Mouse (Mus musculus) stomach, embryonic 15.5 days (tissue): Measurements from ENCODE around the gene Atxn7. TPM values are rescaled to one million over a fixed set of nuclear protein-coding genes. Genes with fewer than 3 reads are reported as not detected.

Source experiments
- ATAC-seq: fragments of 200-750 bp; cut with Nextera tagmentation; 2 replicates; pipeline ENCODE4 v1.8.0; 2017; ENCODE audit warnings: low read depth, moderate number of reproducible peaks, moderate TSS enrichment; ENCODE audit not compliant: insufficient read depth, low FRiP score
- H3K27ac ChIP-seq: fragments of 300-500 bp; sonication (generic); 2 replicates; pipeline ENCODE4 v1.5.1; 2015; ENCODE audit warnings: mild to moderate bottlenecking, inconsistent platforms
- H3K27me3 ChIP-seq: fragments of 300-500 bp; sonication (generic); replicated peaks from 2 replicates; pipeline ENCODE4 v1.6.1; 2015; ENCODE audit warnings: inconsistent platforms
- H3K36me3 ChIP-seq: fragments of 300-500 bp; sonication (generic); 2 replicates; pipeline ENCODE4 v1.6.1; 2015; ENCODE audit warnings: inconsistent platforms
- H3K4me1 ChIP-seq: fragments of 300-500 bp; sonication (generic); 2 replicates; pipeline ENCODE4 v1.6.1; 2015; ENCODE audit warnings: inconsistent platforms
- H3K4me2 ChIP-seq: fragments of 300-500 bp; sonication (generic); 2 replicates; pipeline ENCODE4 v1.6.1; 2015; ENCODE audit warnings: mild to moderate bottlenecking, inconsistent platforms
- H3K4me3 ChIP-seq: fragments of 300-500 bp; sonication (generic); replicated peaks from 2 replicates; pipeline ENCODE4 v1.5.1; 2015; ENCODE audit warnings: inconsistent platforms
- H3K9ac ChIP-seq: fragments of 300-500 bp; sonication (generic); 2 replicates; pipeline ENCODE4 v1.6.1; 2015; ENCODE audit warnings: inconsistent platforms
- H3K9me3 ChIP-seq: fragments of 300-500 bp; sonication (generic); 2 replicates; pipeline ENCODE4 v1.6.1; 2016; ENCODE audit warnings: inconsistent platforms
- whole genome bisulfite sequencing: fragments of 180-500 bp; shearing (Covaris S2); methylation state at CpG from one replicate; pipeline ENCODE4 v1.1.7; 2015; 5-methylcytosine and 5-hydroxymethylcytosine counted together
- polyA plus RNA-seq: library from polyadenylated mRNA; unstranded; fragments of >200 nt; fragmentation: Nextera tagmentation; extraction: Ambion mirVana; gene quantifications from 2 replicates; pipeline ENCODE4 v1.2.1, GENCODE M21; 2015

Atxn7 gene
- polyA plus RNA-seq, 1 experiment from 2014 or later, result 4.8 TPM

- H3K9ac ChIP-seq, result no peak overlapping the region
- H3K27ac ChIP-seq, result no peak overlapping the region
- H3K4me2 ChIP-seq, result no peak overlapping the region
- no peaks in the 10 kb centered on the region for H3K9me3 ChIP-seq
- no peaks in the 10 kb centered on the region for H3K36me3 ChIP-seq
- no peaks in the 10 kb centered on the region for H3K27me3 ChIP-seq
- no peaks in the 10 kb centered on the region for H3K4me1 ChIP-seq
- no peak overlapping the region for H3K4me3 ChIP-seq
- no peak for ATAC-seq
- 83% methylated on average over 3 of the region's 3 CpGs for whole genome bisulfite sequencing
Measured at GRCm38 (mm10) chr14:13990741-13991140, 29.5 kb downstream of the Atxn7 start.

GRCm38 (mm10) chr14:13995206-13996097, 34.2 kb downstream of the Atxn7 start:
- Histone ChIP-seq H3K9me3 (no peaks in the 10 kb centered on the region), H3K36me3 (no peaks in the 10 kb centered on the region), H3K27me3 (no peaks in the 10 kb centered on the region), H3K4me2 (no peak overlapping the region), H3K27ac (no peak overlapping the region), H3K4me1 (no peaks in the 10 kb centered on the region), H3K9ac (no peak overlapping the region), H3K4me3 (no peak overlapping the region)
- 41% methylated on average over 9 of the region's 9 CpGs for WGBS
- peak; percentile 63 for ATAC-seq

- Histone ChIP-seq H3K4me3 (no peak overlapping the region), H3K27me3 (no peaks in the 10 kb centered on the region), H3K4me2 (no peak overlapping the region), H3K36me3 (no peaks in the 10 kb centered on the region), H3K9me3 (no peaks in the 10 kb centered on the region), H3K9ac (no peak overlapping the region), H3K27ac (no peak overlapping the region), H3K4me1 (no peaks in the 10 kb centered on the region)
- 89% methylated on average over 7 of the region's 7 CpGs for WGBS
- ATAC-seq, result no peak
Measured at GRCm38 (mm10) chr14:14002771-14003170, 41.5 kb downstream of the Atxn7 start.

GRCm38 (mm10) chr14:14009712-14010111, 48.5 kb downstream of the Atxn7 start:
- 63% methylated on average over 6 of the region's 6 CpGs for WGBS
- Histone ChIP-seq H3K9ac (no peak overlapping the region), H3K4me3 (no peak overlapping the region), H3K36me3 (no peaks in the 10 kb centered on the region), H3K4me2 (no peak overlapping the region), H3K27ac (no peak overlapping the region), H3K9me3 (no peaks in the 10 kb centered on the region), H3K4me1 (peaks cover 3% of the 10 kb centered on the region; the same call in 1 of the 2 replicates), H3K27me3 (no peaks in the 10 kb centered on the region)
- no peak for ATAC-seq

GRCm38 (mm10) chr14:14012383-14013251, 51.4 kb downstream of the Atxn7 start:
- Histone ChIP-seq H3K36me3 (no peaks in the 10 kb centered on the region), H3K4me2 (peak overlapping the region; percentile 89), H3K9ac (peak overlapping the region; percentile 98), H3K27me3 (no peaks in the 10 kb centered on the region), H3K4me3 (peak overlapping the region; percentile 91), H3K4me1 (peaks cover 3% of the 10 kb centered on the region; the same call in 1 of the 2 replicates), H3K27ac (peak overlapping the region; percentile 100), H3K9me3 (no peaks in the 10 kb centered on the region)
- under 1% methylated on average over 103 of the region's 116 CpGs for WGBS
- peak; percentile 92 for ATAC-seq

- peak; percentile 23; the same call in 1 of the 2 replicates for ATAC-seq
- Histone ChIP-seq H3K4me3 (peak overlapping the region; percentile 91), H3K4me1 (peaks cover 3% of the 10 kb centered on the region; the same call in 1 of the 2 replicates), H3K4me2 (peak overlapping the region; percentile 89), H3K27ac (peak overlapping the region; percentile 100), H3K27me3 (no peaks in the 10 kb centered on the region), H3K9ac (peak overlapping the region; percentile 98), H3K9me3 (no peaks in the 10 kb centered on the region), H3K36me3 (no peaks in the 10 kb centered on the region)
- 0% methylated on average over 21 of the region's 27 CpGs for WGBS
Measured at GRCm38 (mm10) chr14:14013252-14013711, 52.0 kb downstream of the Atxn7 start.

- no peak overlapping the region for H3K4me2 ChIP-seq
- H3K9me3 ChIP-seq, result no peaks in the 10 kb centered on the region
- WGBS, result 73% methylated on average over 6 of the region's 6 CpGs
- no peak for ATAC-seq
- H3K36me3 ChIP-seq, result peaks cover 9% of the 10 kb centered on the region; the same call in 1 of the 2 replicates
- H3K4me1 ChIP-seq, result peaks cover 3% of the 10 kb centered on the region; the same call in 1 of the 2 replicates
- no peak overlapping the region for H3K9ac ChIP-seq
- H3K27ac ChIP-seq, result no peak overlapping the region
- no peaks in the 10 kb centered on the region for H3K27me3 ChIP-seq
- no peak overlapping the region for H3K4me3 ChIP-seq
Measured at GRCm38 (mm10) chr14:14014636-14015375, 53.6 kb downstream of the Atxn7 start.

GRCm38 (mm10) chr14:14019155-14019894, 58.1 kb downstream of the Atxn7 start:
- 77% methylated on average over 6 of the region's 6 CpGs for WGBS
- Histone ChIP-seq H3K27ac (no peak overlapping the region), H3K9me3 (no peaks in the 10 kb centered on the region), H3K4me2 (no peak overlapping the region), H3K36me3 (peaks cover 9% of the 10 kb centered on the region; the same call in 1 of the 2 replicates), H3K9ac (no peak overlapping the region), H3K4me1 (no peaks in the 10 kb centered on the region), H3K27me3 (no peaks in the 10 kb centered on the region), H3K4me3 (no peak overlapping the region)
- ATAC-seq, result no peak

GRCm38 (mm10) chr14:14021244-14021643, 60.0 kb downstream of the Atxn7 start:
- no peak for ATAC-seq
- no peaks in the 10 kb centered on the region for H3K27me3 ChIP-seq
- WGBS, result 90% methylated on average over 6 of the region's 6 CpGs
- no peaks in the 10 kb centered on the region for H3K4me1 ChIP-seq
- H3K9me3 ChIP-seq, result no peaks in the 10 kb centered on the region
- no peak overlapping the region for H3K27ac ChIP-seq
- H3K4me3 ChIP-seq, result no peak overlapping the region
- no peak overlapping the region for H3K4me2 ChIP-seq
- peaks cover 9% of the 10 kb centered on the region; the same call in 1 of the 2 replicates for H3K36me3 ChIP-seq
- H3K9ac ChIP-seq, result no peak overlapping the region

- Histone ChIP-seq H3K9ac (no peak overlapping the region), H3K4me3 (no peak overlapping the region), H3K36me3 (0 out of 2 replicates have a peak, but pooled peaks cover 4% of the 10 kb centered on the region), H3K4me1 (no peaks in the 10 kb centered on the region), H3K27me3 (no peaks in the 10 kb centered on the region), H3K9me3 (no peaks in the 10 kb centered on the region), H3K4me2 (no peak overlapping the region), H3K27ac (no peak overlapping the region)
- WGBS, result 87% methylated on average over 8 of the region's 8 CpGs
- no peak for ATAC-seq
Measured at GRCm38 (mm10) chr14:14025870-14026269, 64.6 kb downstream of the Atxn7 start.

- Histone ChIP-seq H3K9ac (no peak overlapping the region), H3K4me3 (no peak overlapping the region), H3K4me2 (no peak overlapping the region), H3K27ac (no peak overlapping the region), H3K36me3 (0 out of 2 replicates have a peak, but pooled peaks cover 4% of the 10 kb centered on the region), H3K9me3 (no peaks in the 10 kb centered on the region), H3K27me3 (no peaks in the 10 kb centered on the region), H3K4me1 (no peaks in the 10 kb centered on the region)
- ATAC-seq, result no peak
- WGBS, result 91% methylated on average over 2 of the region's 2 CpGs
Measured at GRCm38 (mm10) chr14:14030621-14031020, 69.4 kb downstream of the Atxn7 start.
